Comparison of ENCODE assay signal across 9 mouse cellular contexts in the genomic region with DNA sequence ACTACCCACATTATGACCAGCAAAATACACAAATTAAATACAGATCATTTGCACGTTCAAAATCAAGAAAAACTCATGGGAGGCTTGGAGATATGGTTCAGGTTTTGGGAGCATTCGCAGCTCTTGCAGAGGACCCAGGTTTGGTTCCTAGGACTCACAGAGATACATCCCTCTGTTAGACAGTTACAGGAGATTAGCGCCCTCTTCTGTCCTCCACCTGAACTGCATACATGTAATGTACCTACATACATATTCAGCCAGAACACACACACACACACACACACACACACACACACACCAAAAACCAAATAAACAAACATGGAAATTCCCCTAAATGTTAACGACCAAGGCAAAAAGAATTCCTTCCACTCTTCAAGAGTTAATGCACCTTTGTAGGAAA. TPM values are rescaled to one million over a fixed set of nuclear protein-coding genes. Genes with fewer than 3 reads are reported as not detected.
DNase-seq lines count a peak whose midpoint lies in the region; ATAC-seq and TF ChIP-seq lines count a peak whose summit lies in the region.
"Had no signal": no experiment of that assay in that cellular context is flagged by ENCODE, and none has a peak within 500 bp of the region (broad histone marks: within the 10 kb centered on the region; RNA-seq: fewer than 3 reads in every experiment).

No protein-coding gene starts in this region.

- H3K9ac ChIP-seq in kidney, postnatal 0 days (ENCODE audit: low read depth, low read length) = no peak overlapping the region
- H3K9ac ChIP-seq in kidney, embryonic 14.5 days (ENCODE audit: low read depth, low read length) = no peak overlapping the region
- H3K9ac ChIP-seq: heart, embryonic 15.5 days had no signal

- no peaks in the 10 kb centered on the region for H3K27me3 ChIP-seq in kidney, postnatal 0 days (ENCODE audit: insufficient read depth, low read length)
- no peaks in the 10 kb centered on the region for H3K27me3 ChIP-seq in kidney, embryonic 14.5 days (ENCODE audit: control insufficient read depth, insufficient read depth, low read length)
- H3K27me3 ChIP-seq: heart, embryonic 15.5 days had no signal

- H3K4me2 ChIP-seq in kidney, postnatal 0 days (ENCODE audit: low read length) = no peak overlapping the region
- H3K4me2 ChIP-seq in kidney, embryonic 14.5 days (replicated peaks; ENCODE audit: low read depth, low read length) = no peak overlapping the region
- H3K4me2 ChIP-seq: heart, embryonic 15.5 days had no signal

- no peak for ATAC-seq in kidney, postnatal 0 days (replicated peaks; ENCODE audit: low FRiP score, low read depth)
- ATAC-seq in kidney, embryonic 14.5 days (ENCODE audit: low FRiP score, low TSS enrichment) = no peak
- no peak for ATAC-seq in frontal cortex, adult (ENCODE audit: low TSS enrichment)
- ATAC-seq in cerebellum, adult (ENCODE audit: insufficient number of reproducible peaks, low FRiP score, low TSS enrichment) = no peak

- 76% methylated on average over 4 of the region's 4 CpGs for WGBS in kidney, postnatal 0 days
- WGBS in kidney, embryonic 14.5 days = 75% methylated on average over 4 of the region's 4 CpGs

- no peak for DNase-seq in kidney, postnatal 0 days (ENCODE audit: low spot score)
- DNase-seq in thymus, postnatal 14 days = peak; percentile 32
- DNase-seq in thymus, postnatal 36 days = no peak
- peak; percentile 39 for DNase-seq in embryo, embryonic 11 days
- DNase-seq: kidney, postnatal 14 days had no signal

- peak; percentile 40; the same call in 1 of the 2 replicates for TF ChIP-seq CTCF in kidney, postnatal 0 days (IDR thresholded peaks at IDR 0.05; ENCODE audit: low read depth)

- peaks cover 3% of the 10 kb centered on the region; the same call in 1 of the 2 replicates for H3K36me3 ChIP-seq in kidney, postnatal 0 days (ENCODE audit: insufficient read depth, low read length)
- peaks cover 43% of the 10 kb centered on the region for H3K36me3 ChIP-seq in kidney, embryonic 14.5 days (ENCODE audit: control insufficient read depth, insufficient read depth, low read length)
- H3K36me3 ChIP-seq: heart, embryonic 15.5 days had no signal

- H3K4me1 ChIP-seq in kidney, postnatal 0 days (replicated peaks; ENCODE audit: insufficient read depth, low read length) = no peaks in the 10 kb centered on the region
- no peaks in the 10 kb centered on the region for H3K4me1 ChIP-seq in kidney, embryonic 14.5 days (ENCODE audit: control insufficient read depth, insufficient read depth, low read length)

- no peaks in the 10 kb centered on the region for H3K9me3 ChIP-seq in kidney, postnatal 0 days (replicated peaks; ENCODE audit: low read length)
- no peaks in the 10 kb centered on the region for H3K9me3 ChIP-seq in kidney, embryonic 14.5 days (ENCODE audit: control insufficient read depth, low read length)
- H3K9me3 ChIP-seq: heart, embryonic 15.5 days had no signal

- no peak overlapping the region for H3K27ac ChIP-seq in kidney, postnatal 0 days
- no peak overlapping the region for H3K27ac ChIP-seq in kidney, embryonic 14.5 days (ENCODE audit: low read depth, low read length)
- H3K27ac ChIP-seq: heart, embryonic 15.5 days had no signal

- H3K4me3 ChIP-seq in kidney, postnatal 0 days (replicated peaks; ENCODE audit: low read depth, low read length) = no peak overlapping the region
- H3K4me3 ChIP-seq in kidney, embryonic 14.5 days (ENCODE audit: low read length) = no peak overlapping the region
- H3K4me3 ChIP-seq: heart, embryonic 15.5 days had no signal

RNA-seq across cellular contexts. Expression of a gene that starts 12.6 kb away (rescaled TPM):
- polyA plus RNA-seq in kidney, postnatal 0 days (2015; fragmentation: Nextera tagmentation; extraction: Ambion mirVana) = 23.4 and 23.8 TPM in 2 replicates
- 23.0 and 56.8 TPM in 2 replicates for polyA plus RNA-seq in kidney, embryonic 14.5 days (2014; fragmentation: Nextera tagmentation; extraction: Ambion mirVana)

Comparison
In these comparisons a context has a peak if more than half of its experiments do, and no peak if none do; other contexts are left out.
1. DNase-seq: peak in thymus, postnatal 14 days (single experiment) and embryo, embryonic 11 days (single experiment); none in kidney, postnatal 0 days (single experiment) and thymus, postnatal 36 days (0 of 2).